Mouse (Mus musculus): ENCODE results near the gene Vmn1r47.
"Not testable (repeated sequence)": the region's sequence is repeated elsewhere in the genome, so short reads cannot be mapped to it uniquely, and the experiment has no call there.

Gene Vmn1r47

DNA sequence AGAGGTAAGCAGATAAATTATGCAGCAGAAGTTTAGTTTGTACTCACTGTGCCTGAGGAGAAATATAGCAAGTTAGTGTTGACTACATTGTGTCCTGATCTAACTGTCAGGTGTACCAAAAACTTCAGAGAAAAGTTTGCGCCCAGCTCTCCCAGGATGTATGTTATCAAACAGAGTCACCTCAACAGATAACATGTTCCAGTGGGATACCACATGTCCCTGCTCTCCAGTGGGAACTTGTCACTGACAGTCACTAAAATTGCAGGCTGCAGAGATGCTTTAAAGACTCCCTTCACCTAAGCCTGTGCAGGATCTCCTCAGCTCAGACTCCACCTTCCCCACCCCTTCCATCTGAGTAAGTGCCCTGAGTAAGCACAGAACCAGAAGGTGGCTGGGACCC is at the start of gene Vmn1r47:
TSS of gene Vmn1r47 (plus strand) at position 301 of the 400 bp plus-strand sequence.
- DNase-seq (ENCODE audit: low spot score in 2 of 2), result not testable (repeated sequence)

DNA sequence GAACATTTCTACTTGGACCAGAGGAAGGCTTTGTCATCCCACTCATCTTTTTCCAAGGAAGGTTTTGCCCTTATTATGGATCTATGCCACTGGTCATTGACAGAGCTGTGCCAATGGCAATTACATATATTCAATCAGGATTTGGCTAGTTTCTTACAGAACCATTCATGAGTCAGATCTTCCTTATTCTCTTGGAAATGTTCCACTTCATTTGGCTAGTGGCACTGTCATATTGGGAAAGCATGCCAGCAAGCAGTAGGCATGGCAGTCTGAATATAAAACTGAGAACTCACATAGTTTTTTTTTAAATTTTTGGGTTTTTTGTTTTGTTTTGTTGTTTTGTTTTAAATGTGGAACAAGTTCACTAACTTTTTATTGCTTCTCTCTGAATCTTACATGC is 49.6 kb upstream of the Vmn1r47 start:
- no peak for DNase-seq (ENCODE audit: low spot score in 2 of 2)

DNA sequence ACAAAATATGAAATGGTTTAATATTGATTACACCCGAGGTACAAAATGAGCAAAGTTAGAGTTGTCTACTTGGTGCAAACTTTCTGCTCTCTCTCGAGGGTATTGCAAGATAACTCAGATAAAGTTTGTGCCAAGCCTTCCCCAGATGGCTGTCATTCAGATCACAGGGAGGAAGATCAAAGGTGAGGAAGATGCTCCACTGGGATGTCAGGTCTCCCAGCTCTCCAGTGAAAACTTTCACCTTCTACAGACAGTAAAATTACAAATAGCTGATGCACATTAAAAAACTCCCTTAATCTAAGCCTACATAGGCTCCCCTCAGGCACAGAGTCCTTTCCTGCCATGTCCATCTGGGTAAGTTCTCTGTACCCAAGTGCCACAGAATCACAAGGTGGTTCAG is 46.9 kb upstream of the Vmn1r47 start, which contains the start of gene Vmn1r46:
TSS of gene Vmn1r46 (plus strand) at position 301 of the 400 bp plus-strand sequence.
- no peak for DNase-seq (ENCODE audit: low spot score in 2 of 2)

DNA sequence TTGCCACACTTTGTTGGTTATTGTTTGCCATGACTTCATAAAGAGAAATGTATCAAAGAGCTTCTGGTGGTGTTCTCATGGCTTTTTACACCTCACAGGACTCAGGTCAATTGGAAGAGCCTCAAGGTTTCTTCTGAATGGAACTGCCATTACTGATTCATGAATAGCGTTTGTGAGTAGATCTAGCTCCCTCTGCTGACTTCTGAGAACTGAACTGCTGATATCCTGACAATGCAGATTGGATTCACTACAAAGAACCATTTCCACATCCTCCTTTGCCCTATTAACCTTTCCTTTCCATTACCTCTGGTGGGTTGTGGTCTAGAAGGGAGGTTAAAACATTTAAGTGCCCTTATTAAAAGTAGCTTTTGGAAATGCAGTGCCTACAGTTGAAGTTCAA is 30.0 kb upstream of the Vmn1r47 start:
- DNase-seq (ENCODE audit: low spot score in 2 of 2), result no peak

DNA sequence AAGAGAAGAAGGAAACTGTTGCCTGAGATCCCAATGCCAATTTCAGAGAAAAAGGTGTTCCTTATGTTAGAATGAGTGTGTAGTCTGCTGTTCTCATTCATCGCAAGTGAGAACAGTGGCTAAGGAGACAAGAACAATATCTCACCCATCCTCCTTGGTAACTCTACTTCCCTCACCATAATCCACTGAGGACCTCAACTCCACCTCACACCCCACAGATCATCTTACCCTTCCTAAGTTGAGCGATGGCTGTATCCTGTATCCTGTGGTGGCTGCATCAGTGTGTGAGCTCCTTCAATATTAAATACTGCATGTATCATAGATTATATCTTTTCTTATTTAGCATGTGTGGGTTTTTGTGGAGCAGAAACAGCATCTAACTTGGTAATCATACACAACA is 20.8 kb downstream of the Vmn1r47 start, which contains the start of gene Vmn1r48:
TSS of gene Vmn1r48 (minus strand) at position 101 of the 400 bp plus-strand sequence.
- DNase-seq (ENCODE audit: low spot score in 2 of 2), result not testable (repeated sequence)

Data from cerebellum, postnatal 4 days (tissue).